Mouse (Mus musculus) kidney, adult 8-10 months (tissue): Measurements from ENCODE around the gene Moxd1.
"Not testable (repeated sequence)": the region's sequence is repeated elsewhere in the genome, so short reads cannot be mapped to it uniquely, and the experiment has no call there.

ENCODE experiments used
- DNase-seq, 2 experiments: peaks; one replicate each; pipeline ENCODE4 v3.0.0; 2022

Gene Moxd1

DNA sequence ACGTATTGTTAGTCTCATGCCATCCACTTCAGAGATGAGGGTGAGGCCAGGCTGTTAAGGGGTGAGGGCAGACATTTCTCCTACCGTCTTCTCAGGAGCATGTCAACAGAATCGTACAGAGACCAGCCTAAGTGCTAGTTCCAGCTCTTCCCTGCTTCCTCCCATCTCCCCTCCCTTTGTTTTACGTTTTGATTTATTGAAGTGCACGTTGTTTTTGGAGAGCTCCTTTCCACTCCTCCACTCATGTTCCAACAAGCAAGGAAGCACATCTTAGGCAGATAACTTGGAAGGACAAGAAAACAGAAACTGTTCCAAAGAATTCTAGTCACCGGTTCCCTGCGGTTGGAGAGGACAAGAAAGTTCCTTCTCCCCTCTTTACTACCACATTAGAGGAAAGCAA is 52.9 kb downstream of the Moxd1 start:
- DNase-seq: no peak

GRCm38 (mm10) chr10:24282650-24283049 is 59.3 kb downstream of the Moxd1 start:
- no peak for DNase-seq

DNA sequence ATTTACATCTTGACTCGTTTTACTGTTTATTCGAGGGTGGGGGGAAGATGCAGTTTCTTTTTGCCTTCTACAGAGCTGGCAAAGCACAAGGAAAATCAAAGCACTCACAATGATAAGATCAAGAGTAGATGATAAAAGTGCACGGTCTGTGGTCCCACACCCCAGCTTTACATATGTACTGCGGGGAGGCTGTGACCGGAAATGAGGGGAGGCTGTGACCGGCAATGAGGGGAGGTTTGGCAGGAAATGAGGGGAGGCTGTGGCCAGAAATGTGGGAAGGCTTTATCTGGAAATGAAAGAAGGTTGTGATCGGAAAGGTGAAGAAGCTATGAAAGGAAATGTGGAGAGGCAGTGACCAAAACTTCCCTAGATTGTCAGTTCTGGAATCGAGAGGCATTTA is 68.3 kb downstream of the Moxd1 start:
- no peak for DNase-seq

- no peak for DNase-seq
Observed at GRCm38 (mm10) chr10:24292671-24293070, 69.4 kb downstream of the Moxd1 start.

- DNase-seq: no peak
Observed at GRCm38 (mm10) chr10:24296608-24297007, 73.3 kb downstream of the Moxd1 start.

DNA sequence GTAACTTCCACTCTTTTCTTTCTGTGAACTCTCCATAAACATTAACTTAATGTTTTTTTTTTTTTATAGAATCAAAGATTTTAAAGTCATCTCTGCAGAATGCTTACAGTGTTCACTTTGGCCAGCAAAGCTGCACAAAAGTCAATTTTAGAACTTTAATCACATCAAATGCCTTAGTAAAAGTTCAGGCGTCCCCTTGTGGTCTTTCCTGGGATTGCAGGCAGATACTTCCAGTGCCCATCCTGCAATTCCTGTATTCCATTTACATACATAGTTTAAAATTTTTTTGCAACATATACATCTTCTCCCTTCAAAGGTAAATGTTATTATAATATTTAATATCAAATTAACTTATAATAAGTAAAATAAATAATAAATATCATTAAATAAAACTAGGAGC is 74.5 kb downstream of the Moxd1 start:
- DNase-seq: peak in 1 of 2 experiments; percentile 45

DNA sequence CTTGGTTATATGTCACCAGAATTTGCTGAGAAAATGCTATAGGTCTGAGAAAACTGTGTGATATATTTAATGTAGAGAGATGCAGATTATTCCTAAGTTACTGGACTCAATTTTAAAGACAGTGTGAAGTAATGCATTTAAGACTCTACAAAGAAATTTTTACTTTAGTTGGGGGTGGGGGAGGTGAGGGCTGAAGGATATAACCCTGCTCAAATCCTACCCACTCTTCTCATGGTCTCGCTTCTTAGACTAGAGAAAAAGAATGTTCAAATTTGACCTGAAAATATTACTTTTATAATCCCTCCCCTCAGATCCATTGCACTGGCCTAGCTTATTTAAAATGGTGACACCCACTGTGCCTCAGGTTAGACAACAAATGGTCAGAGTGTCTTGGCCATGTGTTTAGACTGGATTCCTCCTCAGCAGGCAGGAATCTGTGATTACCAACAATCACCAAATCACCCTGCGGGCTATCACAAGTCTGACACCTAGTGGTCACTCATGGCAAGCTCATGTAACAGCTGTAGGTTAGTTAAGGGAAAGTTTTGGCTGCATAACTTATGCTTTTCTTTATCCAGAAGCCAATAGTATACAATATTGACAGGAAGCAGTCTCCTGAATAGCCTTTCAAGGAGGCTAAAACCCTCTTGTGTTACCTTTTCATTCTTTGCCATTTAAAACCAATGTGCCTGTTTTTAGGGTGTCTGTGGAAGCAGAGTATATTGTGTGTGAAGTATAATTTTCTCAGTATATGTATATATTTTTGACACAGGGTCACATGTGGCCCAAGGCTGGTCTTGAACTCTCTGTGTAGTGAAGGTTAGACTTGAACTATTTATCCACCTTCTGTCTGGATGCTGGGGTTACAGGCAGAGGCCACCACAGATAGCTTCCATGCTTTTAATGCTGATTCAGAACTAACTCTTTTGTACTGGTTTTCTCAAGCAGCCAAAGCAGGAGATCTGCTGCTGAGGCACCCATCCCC is 75.2 kb downstream of the Moxd1 start:
- DNase-seq: peak; percentile 38 to 71

- peak; percentile 68 to 83 for DNase-seq
Observed at GRCm38 (mm10) chr10:24312191-24312611, 88.9 kb downstream of the Moxd1 start.

GRCm38 (mm10) chr10:24317126-24317836 is 94.0 kb downstream of the Moxd1 start:
- peak; percentile 63 to 66 for DNase-seq

- DNase-seq: no peak
Observed at GRCm38 (mm10) chr10:24320326-24320725, 97.0 kb downstream of the Moxd1 start.

DNA sequence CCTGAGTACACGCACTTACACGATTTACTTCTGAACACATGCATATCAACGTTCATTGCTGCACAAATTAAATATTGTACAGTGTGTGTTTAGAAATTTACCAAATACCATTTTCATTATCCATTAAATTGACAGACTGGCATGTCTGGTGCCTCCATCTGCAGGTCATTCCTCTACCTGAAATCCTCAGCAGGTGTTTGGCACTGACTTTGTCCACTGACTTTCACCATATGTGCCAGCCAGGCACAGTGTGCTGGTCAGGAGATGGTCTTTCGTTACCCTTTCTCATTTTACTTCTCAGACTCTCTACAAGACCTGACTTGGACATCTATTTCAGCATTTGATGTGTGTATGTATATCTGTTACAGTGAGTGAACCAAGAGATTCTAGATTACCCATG is 99.7 kb downstream of the Moxd1 start:
- DNase-seq: no peak

DNA sequence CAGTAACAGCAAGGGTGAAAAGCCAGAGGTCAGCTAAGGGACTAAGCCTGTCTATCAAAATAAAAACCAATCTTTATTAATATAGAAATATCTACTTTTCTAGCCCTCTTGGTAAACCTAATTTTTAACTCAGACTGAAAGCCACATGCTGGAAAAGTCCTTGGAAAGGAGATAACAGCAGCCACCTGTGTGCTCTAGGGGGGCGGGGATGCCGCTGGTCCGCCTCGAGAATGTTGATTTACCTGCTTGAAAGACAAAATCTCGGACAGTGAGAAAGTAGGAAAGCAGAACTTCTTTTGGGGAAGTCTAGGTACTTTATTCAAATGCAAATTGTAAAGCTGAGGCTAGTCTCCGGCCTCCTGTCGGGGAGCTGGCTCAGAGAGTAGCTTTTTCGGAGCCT is 103.9 kb downstream of the Moxd1 start:
- not testable (repeated sequence) for DNase-seq

GRCm38 (mm10) chr10:24332799-24333198 is 109.5 kb downstream of the Moxd1 start:
- no peak for DNase-seq

- DNase-seq: no peak
Observed at GRCm38 (mm10) chr10:24339593-24340143, 116.4 kb downstream of the Moxd1 start.

- DNase-seq: no peak
Observed at GRCm38 (mm10) chr10:24340551-24341213, 117.4 kb downstream of the Moxd1 start.

DNA sequence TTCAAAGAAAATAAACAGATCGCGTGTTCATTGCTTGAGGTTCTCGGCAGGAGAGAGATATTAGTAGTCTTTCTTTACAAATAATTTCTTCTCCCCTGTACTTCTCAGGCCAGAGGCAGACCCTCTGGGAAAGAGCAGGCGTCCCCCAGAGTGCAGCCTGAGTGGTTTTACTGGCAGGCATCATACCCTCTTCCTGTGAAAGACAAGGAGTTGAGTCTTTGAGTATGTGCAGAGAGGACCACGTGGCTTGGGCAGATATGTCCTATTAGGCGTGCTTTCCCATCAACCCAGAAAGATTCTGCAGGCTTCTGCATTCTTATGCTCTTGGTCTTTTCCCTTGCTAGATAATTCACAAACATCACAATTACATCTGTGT is 117.9 kb downstream of the Moxd1 start:
- no peak for DNase-seq

GRCm38 (mm10) chr10:24343068-24343467 is 119.8 kb downstream of the Moxd1 start:
- DNase-seq: no peak
